Comparison of ENCODE assay signal across 8 mouse cellular contexts in the genomic region with DNA sequence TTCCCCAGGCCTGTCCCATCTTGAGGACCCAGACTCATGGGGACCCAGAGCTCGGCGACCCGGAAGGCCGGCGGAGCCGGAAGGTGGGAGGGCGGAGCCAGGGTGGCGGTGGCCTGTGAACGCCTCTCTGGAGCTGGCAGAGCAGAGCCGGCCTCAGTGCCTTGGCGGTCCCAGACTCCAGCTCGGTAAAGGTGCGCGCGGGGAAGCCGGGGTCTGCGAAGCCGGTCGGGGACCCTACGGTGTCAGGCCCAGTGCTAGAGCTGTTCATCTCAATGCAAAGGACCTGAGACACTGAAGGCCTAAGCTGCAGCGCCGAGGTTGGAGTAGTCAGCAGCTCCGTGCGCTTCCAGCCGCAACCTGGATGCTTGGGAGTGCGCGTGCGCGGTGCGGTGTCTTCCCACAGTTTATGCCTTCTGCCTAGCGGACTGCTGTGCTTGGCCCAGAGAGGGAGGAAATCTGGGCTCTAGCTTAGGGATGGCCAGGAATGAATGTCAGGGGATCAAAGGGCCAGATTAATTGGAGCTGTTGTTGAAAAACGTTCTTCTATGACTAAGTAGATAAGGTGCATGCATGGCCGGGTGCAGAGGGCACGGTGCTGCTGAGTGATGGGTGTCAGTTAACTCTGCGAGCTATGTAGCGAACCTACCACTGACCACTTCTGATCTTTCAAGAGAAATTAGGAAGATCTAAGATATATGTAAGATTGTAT. TPM values are rescaled to one million over a fixed set of nuclear protein-coding genes. Genes with fewer than 3 reads are reported as not detected.
DNase-seq lines count a peak whose midpoint lies in the region; ATAC-seq and TF ChIP-seq lines count a peak whose summit lies in the region.

No protein-coding gene starts in this region.

- WGBS in cerebellum, adult 2 months = 1% methylated on average over 36 of the region's 36 CpGs
- 5% methylated on average over 36 of the region's 36 CpGs for WGBS in forebrain, postnatal 0 days
- 5% methylated on average over 36 of the region's 36 CpGs for WGBS in lung, embryonic 14.5 days
- 5% methylated on average over 36 of the region's 36 CpGs for WGBS in olfactory bulb, adult 2 months
- under 1% methylated on average over 36 of the region's 36 CpGs for WGBS in thymus, adult 2 months

- H3K4me1 ChIP-seq in G1E (ENCODE audit: insufficient read depth, low read depth, low read length) = peaks cover 7% of the 10 kb centered on the region; the same call in 1 of the 2 replicates
- peaks cover 7% of the 10 kb centered on the region; the same call in 1 of the 2 replicates for H3K4me1 ChIP-seq in cerebellum, adult 2 months (ENCODE audit: control insufficient read depth, insufficient read depth, low read length)
- peaks cover 12% of the 10 kb centered on the region; the same call in 1 of the 2 replicates for H3K4me1 ChIP-seq in forebrain, postnatal 0 days (ENCODE audit: insufficient read depth)
- H3K4me1 ChIP-seq in lung, embryonic 14.5 days (ENCODE audit: insufficient read depth) = peaks cover 7% of the 10 kb centered on the region
- peaks cover 14% of the 10 kb centered on the region for H3K4me1 ChIP-seq in olfactory bulb, adult 2 months (ENCODE audit: control insufficient read depth, insufficient read depth, low read length)
- H3K4me1 ChIP-seq in thymus, adult 2 months (replicated peaks; ENCODE audit: control insufficient read depth, insufficient read depth, low read length) = peaks cover 39% of the 10 kb centered on the region

- TF ChIP-seq POLR2A in cerebellum, adult 2 months (IDR thresholded peaks at IDR 0.05; ENCODE audit: borderline replicate concordance, insufficient read depth, low read length) = peak; percentile 78
- peak; percentile 81 for TF ChIP-seq POLR2A in olfactory bulb, adult 2 months (IDR thresholded peaks at IDR 0.05; ENCODE audit: insufficient read depth, low read depth, low read length)
- TF ChIP-seq POLR2A in thymus, adult 2 months (IDR thresholded peaks at IDR 0.05; ENCODE audit: control insufficient read depth, extremely low read depth, insufficient read depth, low read length, poor library complexity) = peak; percentile 81; the same call in 1 of the 2 replicates

- peak overlapping the region; percentile 79 for H3K9ac ChIP-seq in forebrain, postnatal 0 days
- H3K9ac ChIP-seq in lung, embryonic 14.5 days = peak overlapping the region; percentile 76

- H3K4me3 ChIP-seq in G1E (ENCODE audit: low read depth, low read length) = peak overlapping the region; percentile 62
- peak overlapping the region; percentile 80 for H3K4me3 ChIP-seq in cerebellum, adult 2 months (replicated peaks; ENCODE audit: insufficient read depth, low read depth, low read length)
- peak overlapping the region; percentile 65 for H3K4me3 ChIP-seq in forebrain, postnatal 0 days (ENCODE audit: low read depth, low read length)
- peak overlapping the region; percentile 62 for H3K4me3 ChIP-seq in lung, embryonic 14.5 days (ENCODE audit: low read depth, low read length)
- peak overlapping the region; percentile 64 for H3K4me3 ChIP-seq in olfactory bulb, adult 2 months (ENCODE audit: insufficient read depth, low read depth, low read length)
- H3K4me3 ChIP-seq in thymus, adult 2 months (ENCODE audit: control insufficient read depth, insufficient read depth, low read length) = peak overlapping the region; percentile 77

- no peaks in the 10 kb centered on the region; the same call in 1 of the 2 replicates for H3K27me3 ChIP-seq in G1E (ENCODE audit: insufficient read depth, low read length)
- no peaks in the 10 kb centered on the region for H3K27me3 ChIP-seq in cerebellum, adult 2 months (ENCODE audit: control insufficient read depth, insufficient read depth, low read length)
- H3K27me3 ChIP-seq in forebrain, postnatal 0 days (ENCODE audit: insufficient read depth, low read length) = no peaks in the 10 kb centered on the region
- no peaks in the 10 kb centered on the region for H3K27me3 ChIP-seq in lung, embryonic 14.5 days (ENCODE audit: insufficient read depth, low read length)
- no peaks in the 10 kb centered on the region for H3K27me3 ChIP-seq in thymus, adult 2 months (ENCODE audit: control insufficient read depth, insufficient read depth, low read length)

- peak overlapping the region; percentile 75 for H3K27ac ChIP-seq in cerebellum, adult 2 months (ENCODE audit: insufficient read depth, low read length)
- peak overlapping the region; percentile 90 for H3K27ac ChIP-seq in forebrain, postnatal 0 days (ENCODE audit: low read depth, low read length)
- H3K27ac ChIP-seq in lung, embryonic 14.5 days (ENCODE audit: low read depth) = peak overlapping the region; percentile 86
- H3K27ac ChIP-seq in olfactory bulb, adult 2 months (ENCODE audit: insufficient read depth, low read depth, low read length) = peak overlapping the region; percentile 77
- peak overlapping the region; percentile 71 for H3K27ac ChIP-seq in thymus, adult 2 months (ENCODE audit: control insufficient read depth, insufficient read depth, low read length)

- TF ChIP-seq CTCF in G1E (IDR thresholded peaks at IDR 0.05; ENCODE audit: low read depth, low read length) = no peak
- no peak for TF ChIP-seq CTCF in cerebellum, adult 2 months (IDR thresholded peaks at IDR 0.05; ENCODE audit: borderline replicate concordance, insufficient read depth, low read depth, low read length)
- no peak for TF ChIP-seq CTCF in forebrain, postnatal 0 days (IDR thresholded peaks at IDR 0.05; ENCODE audit: low read depth)
- TF ChIP-seq CTCF in lung, embryonic 14.5 days (IDR thresholded peaks at IDR 0.05; ENCODE audit: low read depth) = no peak
- TF ChIP-seq CTCF in olfactory bulb, adult 2 months (IDR thresholded peaks at IDR 0.05; ENCODE audit: insufficient read depth, low read depth, low read length) = no peak
- no peak for TF ChIP-seq CTCF in thymus, adult 2 months (IDR thresholded peaks at IDR 0.05; ENCODE audit: borderline replicate concordance, control insufficient read depth, extremely low read depth, insufficient read depth, low read length, poor library complexity)

- peak overlapping the region; percentile 83 for H3K4me2 ChIP-seq in forebrain, postnatal 0 days (ENCODE audit: low read depth)
- peak overlapping the region; percentile 97 for H3K4me2 ChIP-seq in lung, embryonic 14.5 days

- no peaks in the 10 kb centered on the region for H3K36me3 ChIP-seq in G1E (replicated peaks)
- no peaks in the 10 kb centered on the region for H3K36me3 ChIP-seq in forebrain, postnatal 0 days (ENCODE audit: insufficient read depth)
- H3K36me3 ChIP-seq in lung, embryonic 14.5 days (ENCODE audit: insufficient read depth) = no peaks in the 10 kb centered on the region
- H3K36me3 ChIP-seq in thymus, adult 2 months (ENCODE audit: control insufficient read depth, insufficient read depth, low read length) = no peaks in the 10 kb centered on the region

- H3K9me3 ChIP-seq in G1E (replicated peaks) = peaks cover 52% of the 10 kb centered on the region
- H3K9me3 ChIP-seq in forebrain, postnatal 0 days (ENCODE audit: low read length) = no peaks in the 10 kb centered on the region
- no peaks in the 10 kb centered on the region for H3K9me3 ChIP-seq in lung, embryonic 14.5 days (ENCODE audit: low read depth, low read length)

- ATAC-seq in G1E (ENCODE audit: extremely low read depth, insufficient number of reproducible peaks, low FRiP score, poor library complexity, severe bottlenecking) = peak; percentile 29
- ATAC-seq in forebrain, postnatal 0 days = peak; percentile 93
- ATAC-seq in lung, embryonic 14.5 days (ENCODE audit: insufficient read depth) = peak; percentile 92

- DNase-seq in G1E (ENCODE audit: low spot score) = peak; percentile 90
- peak; percentile 93 to 95 for DNase-seq in cerebellum, adult 2 months
- DNase-seq in forebrain, postnatal 0 days = peak; percentile 92
- DNase-seq in heart, postnatal 4 days = peak; percentile 82
- peak; percentile 76 to 90 for DNase-seq in layer of hippocampus, adult 8-10 months (ENCODE audit: low spot score in 2 of 2)
- DNase-seq in lung, embryonic 14.5 days = peak; percentile 90
- peak; percentile 85 for DNase-seq in thymus, adult 2 months

RNA-seq across cellular contexts. Expression of a gene that starts 0.8 kb away (rescaled TPM):
- 3.0 and 3.7 TPM in 2 replicates for total RNA-seq in G1E (2014; fragmentation: Nextera tagmentation)
- 12.3 and 15.0 TPM in 2 replicates for total RNA-seq in G1E (2017)
- polyA plus RNA-seq in G1E (2012) = 6.3 and 6.7 TPM in 2 replicates
- 32.8 and 33.1 TPM in 2 replicates for polyA plus RNA-seq in cerebellum, adult 2 months (2012; rRNA removed)
- total RNA-seq in forebrain, postnatal 0 days (2014; rRNA removed) = 18.2 and 24.9 TPM in 2 replicates
- polyA plus RNA-seq in forebrain, postnatal 0 days (2015; fragmentation: Nextera tagmentation; extraction: Ambion mirVana) = 12.8 and 20.8 TPM in 2 replicates
- 10 to 100 TPM; 14.2 to 15.7 TPM for total RNA-seq in heart, postnatal 4 days (2021)
- total RNA-seq in layer of hippocampus, adult 8-10 months (2022) = 10 to 100 TPM; 24.6 to 30.9 (median 28.9) TPM
- polyA plus RNA-seq in lung, embryonic 14.5 days (2014; fragmentation: Nextera tagmentation; extraction: Ambion mirVana) = 15.0 and 15.1 TPM in 2 replicates
- polyA plus RNA-seq in olfactory bulb, adult 2 months (2012; ENCODE audit: insufficient read depth, insufficient read length, low replicate concordance, missing spikeins) = not detected in 2 replicates
- polyA plus RNA-seq in thymus, adult 2 months (2012; rRNA removed) = 30.9 and 44.8 TPM in 2 replicates

RNA-seq across cellular contexts. Expression of a gene that starts 44.0 kb away (rescaled TPM):
- total RNA-seq in G1E (2014; fragmentation: Nextera tagmentation) (0.24 and 0.60 TPM in 2 replicates), G1E (2017) (0.93 and 1.1 TPM in 2 replicates)
- 1.2 and 1.4 TPM in 2 replicates for polyA plus RNA-seq in G1E (2012)
- polyA plus RNA-seq in cerebellum, adult 2 months (2012; rRNA removed) = 8.2 and 10.2 TPM in 2 replicates
- 0.62 and 0.86 TPM in 2 replicates for total RNA-seq in forebrain, postnatal 0 days (2014; rRNA removed)
- polyA plus RNA-seq in forebrain, postnatal 0 days (2015; fragmentation: Nextera tagmentation; extraction: Ambion mirVana) = 0.52 and 0.54 TPM in 2 replicates
- 1 to 10 TPM; 4.7 to 6.4 TPM for total RNA-seq in heart, postnatal 4 days (2021)
- 1 to 10 TPM; 1.3 to 2.8 (median 2.5) TPM for total RNA-seq in layer of hippocampus, adult 8-10 months (2022)
- polyA plus RNA-seq in lung, embryonic 14.5 days (2014; fragmentation: Nextera tagmentation; extraction: Ambion mirVana) = 4.5 and 4.7 TPM in 2 replicates
- not detected in 2 replicates for polyA plus RNA-seq in olfactory bulb, adult 2 months (2012; ENCODE audit: insufficient read depth, insufficient read length, low replicate concordance, missing spikeins)
- polyA plus RNA-seq in thymus, adult 2 months (2012; rRNA removed) = 5.8 and 6.2 TPM in 2 replicates

Comparison
In these comparisons a context has a peak if more than half of its experiments do, and no peak if none do; other contexts are left out.
1. Peak in every context shown above with its lines: DNase-seq, ATAC-seq, H3K4me3 ChIP-seq and H3K27ac ChIP-seq.
2. ATAC-seq: peak in every context shown above with its lines; median percentile 93 in forebrain, postnatal 0 days; 92 in lung, embryonic 14.5 days; 29 in G1E.